Mouse (Mus musculus) MEL (cell line): ENCODE measurements at regions not wholly inside any gene's neighbourhood (a gene's known extent, or its start where the extent isn't known, plus 50 kb on each side); places are given as distances from the start of the nearest gene placed in this dataset.

ENCODE experiments used
- DNase-seq: peaks from one replicate; pipeline ENCODE4 v3.0.0; 2011; ENCODE audit warnings: low read depth, low spot score
- H3K27ac ChIP-seq: 2 replicates; pipeline ENCODE4 v1.5.1; 2012; ENCODE audit warnings: low read depth, mild to moderate bottlenecking, control low read depth, low read length, moderate library complexity; ENCODE audit not compliant: control insufficient read depth
- H3K27me3 ChIP-seq, 2 experiments: fragments of 150-350 bp in 1 of 2; sonication (generic) in 1 of 2; 2 replicates each; pipeline ENCODE4 v1.6.1; 2012; ENCODE audit warnings: low read length in 2 of 2, mild to moderate bottlenecking in 2 of 2, improper control_type of control experiment in 1 of 2, moderate library complexity in 1 of 2; ENCODE audit not compliant: insufficient read depth in 2 of 2, control insufficient read depth in 1 of 2
- H3K36me3 ChIP-seq, 2 experiments: 2 replicates each; pipeline ENCODE4 v1.6.1; 2012 to 2014; ENCODE audit warnings: low read length in 2 of 2, improper control_type of control experiment in 1 of 2, inconsistent platforms in 1 of 2, mild to moderate bottlenecking in 1 of 2; ENCODE audit not compliant: insufficient read depth in 2 of 2, control insufficient read depth in 1 of 2
- H3K4me1 ChIP-seq, 2 experiments: fragments of 150-350 bp in 1 of 2; sonication (generic) in 1 of 2; 2 replicates each; pipeline ENCODE4 v1.6.1; 2012; ENCODE audit warnings: low read length in 2 of 2, improper control_type of control experiment in 1 of 2, mild to moderate bottlenecking in 1 of 2; ENCODE audit not compliant: insufficient read depth in 2 of 2, control insufficient read depth in 1 of 2
- H3K4me3 ChIP-seq, 2 experiments: fragments of 150-350 bp in 1 of 2; sonication (generic) in 1 of 2; 2 replicates each; pipeline ENCODE4 v1.5.1; 2012; ENCODE audit warnings: low read depth in 2 of 2, low read length in 2 of 2, mild to moderate bottlenecking in 2 of 2, moderate library complexity in 2 of 2, control low read depth in 1 of 2, improper control_type of control experiment in 1 of 2; ENCODE audit not compliant: control insufficient read depth in 1 of 2, insufficient read depth in 1 of 2
- H3K79me2 ChIP-seq: 2 replicates; pipeline ENCODE4 v1.6.1; 2012; ENCODE audit warnings: mild to moderate bottlenecking, low read length, moderate library complexity; ENCODE audit not compliant: control insufficient read depth, poor library complexity, insufficient read depth
- H3K9ac ChIP-seq: 2 replicates; pipeline ENCODE4 v1.6.1; 2012; ENCODE audit warnings: low read depth, mild to moderate bottlenecking, control low read depth, low read length, moderate library complexity; ENCODE audit not compliant: control insufficient read depth, poor library complexity, severe bottlenecking
- H3K9me3 ChIP-seq: fragments of 150-350 bp; sonication (generic); replicated peaks from 2 replicates; pipeline ENCODE4 v1.6.1; 2012; ENCODE audit warnings: mild to moderate bottlenecking, low read length, improper control_type of control experiment, moderate library complexity; ENCODE audit not compliant: insufficient read depth
- BHLHE40 ChIP-seq: IDR thresholded peaks from 2 replicates; pipeline ENCODE4 v1.6.1; 2012; ENCODE audit warnings: low read depth, mild to moderate bottlenecking, inconsistent platforms, low read length, improper control_type of control experiment, borderline replicate concordance
- CHD2 ChIP-seq: IDR thresholded peaks from 2 replicates; pipeline ENCODE4 v1.6.1; 2011; ENCODE audit warnings: low read length, improper control_type of control experiment
- ELF1 ChIP-seq: IDR thresholded peaks from 2 replicates; pipeline ENCODE4 v1.6.1; 2014; ENCODE audit warnings: low read depth, mild to moderate bottlenecking, inconsistent platforms, low read length, improper control_type of control experiment, moderate library complexity
- EP300 ChIP-seq, 2 experiments: IDR thresholded peaks; 2 replicates each; pipeline ENCODE4 v1.6.1; 2011; ENCODE audit warnings: improper control_type of control experiment in 2 of 2, low read length in 2 of 2, low read depth in 1 of 2, mild to moderate bottlenecking in 1 of 2
- JUND ChIP-seq: IDR thresholded peaks from 2 replicates; pipeline ENCODE4 v1.6.1; 2011; ENCODE audit warnings: low read depth, mild to moderate bottlenecking, improper control_type of control experiment, low read length
- MEF2A ChIP-seq: IDR thresholded peaks from 2 replicates; pipeline ENCODE4 v1.6.1; 2014; ENCODE audit warnings: low read depth, mild to moderate bottlenecking, inconsistent platforms, low read length, improper control_type of control experiment; ENCODE audit not compliant: poor library complexity, insufficient replicate concordance, severe bottlenecking; ENCODE audit errors: extremely low read depth
- MXI1 ChIP-seq: IDR thresholded peaks from 2 replicates; pipeline ENCODE4 v1.6.1; 2011; ENCODE audit warnings: mild to moderate bottlenecking, low read depth, low read length, improper control_type of control experiment
- NRF1 ChIP-seq: IDR thresholded peaks from 2 replicates; pipeline ENCODE4 v1.6.1; 2014; ENCODE audit warnings: low read depth, mild to moderate bottlenecking, inconsistent platforms, low read length, improper control_type of control experiment, moderate library complexity; ENCODE audit not compliant: poor library complexity, insufficient read depth, severe bottlenecking
- POLR2AphosphoS2 ChIP-seq: IDR thresholded peaks from 2 replicates; pipeline ENCODE4 v1.6.1; 2011; ENCODE audit warnings: low read length, improper control_type of control experiment
- RCOR1 ChIP-seq: IDR thresholded peaks from 2 replicates; pipeline ENCODE4 v1.6.1; 2012; ENCODE audit warnings: low read depth, mild to moderate bottlenecking, inconsistent platforms, low read length, improper control_type of control experiment
- SMC3 ChIP-seq: IDR thresholded peaks from 2 replicates; pipeline ENCODE4 v1.6.1; 2011; ENCODE audit warnings: low read depth, low read length, improper control_type of control experiment
- TBP ChIP-seq: IDR thresholded peaks from 2 replicates; pipeline ENCODE4 v1.8.0; 2011; ENCODE audit warnings: low read depth, low read length, improper control_type of control experiment
- UBTF ChIP-seq: IDR thresholded peaks from 2 replicates; pipeline ENCODE4 v1.6.1; 2012; ENCODE audit warnings: low read depth, mild to moderate bottlenecking, inconsistent platforms, low read length, improper control_type of control experiment, moderate library complexity, borderline replicate concordance; ENCODE audit not compliant: insufficient read depth
- USF1 ChIP-seq: IDR thresholded peaks from 2 replicates; pipeline ENCODE4 v1.6.1; 2014; ENCODE audit warnings: low read depth, mild to moderate bottlenecking, inconsistent platforms, low read length, improper control_type of control experiment, moderate library complexity
- USF2 ChIP-seq, 2 experiments: IDR thresholded peaks; 2 replicates each; pipeline ENCODE4 v1.6.1; 2011 to 2012; ENCODE audit warnings: improper control_type of control experiment in 2 of 2, low read length in 2 of 2, borderline replicate concordance in 1 of 2, inconsistent platforms in 1 of 2, low read depth in 1 of 2, mild to moderate bottlenecking in 1 of 2; ENCODE audit not compliant: insufficient read depth in 1 of 2
- ZKSCAN1 ChIP-seq: IDR thresholded peaks from 2 replicates; pipeline ENCODE4 v1.6.1; 2012; ENCODE audit warnings: low read depth, mild to moderate bottlenecking, inconsistent platforms, low read length, improper control_type of control experiment, moderate library complexity
- ZNF384 ChIP-seq: IDR thresholded peaks from 2 replicates; pipeline ENCODE4 v1.6.1; 2012; ENCODE audit warnings: low read depth, mild to moderate bottlenecking, inconsistent platforms, low read length, improper control_type of control experiment

GRCm38 (mm10) chr9:98221766-98222165, 65.5 kb upstream of the Nmnat3 start:
- H3K4me1 ChIP-seq: no peaks in the 10 kb centered on the region
- no peak for DNase-seq
- no peak for TF ChIP-seq MXI1
- TF ChIP-seq, all 39 proteins: peak for 0

GRCm38 (mm10) chr9:98228226-98228625, 59.0 kb upstream of the Nmnat3 start:
- Histone ChIP-seq H3K36me3 (no peaks in the 10 kb centered on the region), H3K27me3 (no peaks in the 10 kb centered on the region), H3K79me2 (no peaks in the 10 kb centered on the region), H3K9me3 (no peaks in the 10 kb centered on the region)
- DNase-seq: no peak
- TF ChIP-seq UBTF (no peak), NRF1 (no peak), ELF1 (no peak), USF2 (IDR thresholded peaks at IDR 0.05; ENCODE audit: borderline replicate concordance in 1 of 2, insufficient read depth in 1 of 2, low read depth in 1 of 2, low read length in 2 of 2) (no peak), EP300 (IDR thresholded peaks at IDR 0.05; ENCODE audit: low read depth in 1 of 2, low read length in 2 of 2) (no peak), ZNF384 (no peak), USF1 (no peak), CHD2 (no peak), TBP (no peak), POLR2AphosphoS2 (no peak), SMC3 (no peak), RCOR1 (no peak), ZKSCAN1 (no peak), BHLHE40 (no peak), MEF2A (no peak), JUND (no peak)
- TF ChIP-seq, all 39 proteins: peak for 0
- Histone ChIP-seq H3K27ac (no peak overlapping the region), H3K4me3 (no peak overlapping the region), H3K4me1 (no peaks in the 10 kb centered on the region), H3K9ac (no peak overlapping the region)

More at GRCm38 (mm10) chr9:98221766-98222165, 65.5 kb upstream of the Nmnat3 start:
- no peaks in the 10 kb centered on the region for H3K79me2 ChIP-seq
- no peaks in the 10 kb centered on the region for H3K36me3 ChIP-seq
- no peaks in the 10 kb centered on the region for H3K27me3 ChIP-seq
- no peaks in the 10 kb centered on the region for H3K9me3 ChIP-seq
- H3K4me3 ChIP-seq: no peak overlapping the region
- H3K27ac ChIP-seq: no peak overlapping the region
- H3K9ac ChIP-seq: no peak overlapping the region
